Mouse (Mus musculus) hindbrain, embryonic 15.5 days (tissue): ENCODE measurements around the gene Mfrp. TPM values are rescaled to one million over a fixed set of nuclear protein-coding genes. Genes with fewer than 3 reads are reported as not detected.

Experiments used
- ATAC-seq: fragments of 200-750 bp; cut with Nextera tagmentation; 2 replicates; pipeline ENCODE4 v1.8.0; 2017; ENCODE audit warnings: low read depth, moderate number of reproducible peaks, moderate TSS enrichment; ENCODE audit not compliant: low FRiP score
- H3K27ac ChIP-seq: fragments of 300-500 bp; sonication (generic); replicated peaks from 2 replicates; pipeline ENCODE4 v1.5.1; 2015; ENCODE audit warnings: mild to moderate bottlenecking, inconsistent platforms
- H3K27me3 ChIP-seq: fragments of 300-500 bp; sonication (generic); 2 replicates; pipeline ENCODE4 v1.6.1; 2015; ENCODE audit warnings: control low read depth, inconsistent platforms
- H3K36me3 ChIP-seq: fragments of 300-500 bp; sonication (generic); 2 replicates; pipeline ENCODE4 v1.6.1; 2015; ENCODE audit warnings: control low read depth, inconsistent platforms
- H3K4me1 ChIP-seq: fragments of 300-500 bp; sonication (generic); replicated peaks from 2 replicates; pipeline ENCODE4 v1.6.1; 2015; ENCODE audit warnings: control low read depth, inconsistent platforms
- H3K4me2 ChIP-seq: fragments of 300-500 bp; sonication (generic); 2 replicates; pipeline ENCODE4 v1.6.1; 2015; ENCODE audit warnings: moderate library complexity, mild to moderate bottlenecking, inconsistent platforms
- H3K4me3 ChIP-seq: fragments of 300-500 bp; sonication (generic); 2 replicates; pipeline ENCODE4 v1.5.1; 2015; ENCODE audit warnings: mild to moderate bottlenecking, inconsistent platforms
- H3K9ac ChIP-seq: fragments of 300-500 bp; sonication (generic); 2 replicates; pipeline ENCODE4 v1.6.1; 2015; ENCODE audit warnings: inconsistent platforms
- H3K9me3 ChIP-seq: fragments of 300-500 bp; sonication (generic); 2 replicates; pipeline ENCODE4 v1.6.1; 2016; ENCODE audit warnings: control low read depth, inconsistent platforms
- WGBS: fragments of 180-500 bp; shearing (Covaris S2); methylation state at CpG from one replicate; pipeline ENCODE4 v1.1.7; 2015; 5-methylcytosine and 5-hydroxymethylcytosine counted together
- polyA plus RNA-seq: library from polyadenylated mRNA; unstranded; fragments of >200 nt; fragmentation: Nextera tagmentation; extraction: Ambion mirVana; gene quantifications from 2 replicates; pipeline ENCODE4 v1.2.1, GENCODE M21; 2015

Mfrp gene
- polyA plus RNA-seq, 1 experiment from 2014 or later = 0.13 TPM

DNA sequence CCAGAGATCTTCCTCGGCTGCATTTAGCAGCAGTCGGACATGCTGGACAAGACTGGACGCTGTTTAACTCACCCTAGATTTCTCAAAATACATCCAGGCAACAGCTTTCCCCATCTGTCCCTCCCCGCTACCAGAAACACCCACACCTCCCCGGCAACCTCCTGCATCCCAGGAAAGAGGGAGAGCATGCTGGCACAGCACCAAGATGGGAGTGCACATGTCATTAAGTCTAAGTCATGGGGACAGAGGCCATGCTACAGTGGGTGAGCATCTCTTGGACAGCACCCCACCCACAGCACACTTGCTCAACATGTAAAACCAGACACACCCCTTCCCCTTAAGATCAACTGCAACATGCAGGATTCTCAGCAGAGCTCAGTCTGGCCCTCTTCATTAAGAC lies 20.6 kb upstream of the Mfrp start:
- H3K4me3 ChIP-seq = no peak overlapping the region
- H3K9me3 ChIP-seq = no peaks in the 10 kb centered on the region
- WGBS = 67% methylated on average over 5 of the region's 5 CpGs
- H3K27ac ChIP-seq = no peak overlapping the region
- no peaks in the 10 kb centered on the region for H3K36me3 ChIP-seq
- no peak for ATAC-seq
- no peak overlapping the region for H3K4me2 ChIP-seq
- H3K27me3 ChIP-seq = peaks cover 18% of the 10 kb centered on the region
- no peak overlapping the region for H3K9ac ChIP-seq
- H3K4me1 ChIP-seq = peaks cover 41% of the 10 kb centered on the region

- no peaks in the 10 kb centered on the region for H3K9me3 ChIP-seq
- H3K4me1 ChIP-seq = peaks cover 41% of the 10 kb centered on the region
- no peak overlapping the region for H3K9ac ChIP-seq
- no peak for ATAC-seq
- no peak overlapping the region for H3K4me2 ChIP-seq
- H3K27me3 ChIP-seq = peaks cover 24% of the 10 kb centered on the region
- H3K36me3 ChIP-seq = no peaks in the 10 kb centered on the region
- no peak overlapping the region for H3K4me3 ChIP-seq
- no peak overlapping the region for H3K27ac ChIP-seq
- WGBS = 82% methylated on average over 5 of the region's 5 CpGs
Observed at GRCm38 (mm10) chr9:44081581-44081980, 19.9 kb upstream of the Mfrp start.

- Histone ChIP-seq H3K4me2 (no peak overlapping the region), H3K36me3 (no peaks in the 10 kb centered on the region), H3K9me3 (no peaks in the 10 kb centered on the region), H3K4me3 (no peak overlapping the region), H3K27ac (no peak overlapping the region), H3K4me1 (peaks cover 41% of the 10 kb centered on the region), H3K27me3 (peaks cover 28% of the 10 kb centered on the region), H3K9ac (no peak overlapping the region)
- 84% methylated on average over 5 of the region's 5 CpGs for WGBS
- no peak for ATAC-seq
Observed at GRCm38 (mm10) chr9:44082266-44082665, 19.3 kb upstream of the Mfrp start.

DNA sequence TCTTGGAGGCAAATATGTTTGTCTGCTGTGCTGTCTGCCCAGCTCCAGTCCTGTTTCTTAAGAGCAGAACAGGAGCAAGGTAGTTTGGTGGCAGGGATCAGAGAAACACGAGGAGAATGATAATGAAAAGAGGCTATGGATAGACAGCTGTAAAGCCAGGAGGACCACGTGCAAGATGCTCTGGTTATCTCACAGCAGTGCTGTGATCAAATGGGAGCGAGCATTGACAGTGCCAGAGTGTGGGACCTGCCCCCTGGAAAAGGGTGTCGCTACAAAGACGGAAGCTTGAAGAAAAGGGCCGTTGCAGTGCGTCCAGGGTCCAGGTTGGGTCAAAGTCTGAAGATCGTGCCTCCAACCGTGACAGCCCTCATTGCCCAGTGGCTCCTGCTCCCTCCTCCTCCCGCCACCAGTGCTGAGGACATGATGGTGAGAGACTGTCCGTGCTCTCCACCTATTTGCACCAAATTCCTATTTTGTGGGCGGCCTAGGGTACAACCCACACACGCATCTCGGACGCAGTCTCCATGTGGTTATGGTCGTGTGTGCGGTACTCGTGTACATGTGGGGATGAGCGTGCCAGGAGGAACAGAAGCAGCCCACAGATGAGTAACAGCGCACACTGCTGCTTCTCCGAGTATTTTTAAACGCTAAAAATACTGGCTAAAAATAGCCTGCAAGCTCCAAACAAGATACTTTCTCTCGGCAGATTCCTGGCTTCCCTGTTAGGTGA lies 18.0 kb upstream of the Mfrp start:
- Histone ChIP-seq H3K36me3 (no peaks in the 10 kb centered on the region), H3K4me3 (peak overlapping the region; percentile 53), H3K27ac (no peak overlapping the region), H3K9ac (no peak overlapping the region), H3K27me3 (peaks cover 30% of the 10 kb centered on the region), H3K4me1 (peaks cover 46% of the 10 kb centered on the region), H3K4me2 (peak overlapping the region; percentile 98), H3K9me3 (no peaks in the 10 kb centered on the region)
- 12% methylated on average over 23 of the region's 23 CpGs for WGBS
- no peak for ATAC-seq

- no peaks in the 10 kb centered on the region for H3K9me3 ChIP-seq
- H3K4me1 ChIP-seq = peaks cover 40% of the 10 kb centered on the region
- H3K27ac ChIP-seq = no peak overlapping the region
- H3K9ac ChIP-seq = peak overlapping the region; percentile 49
- H3K36me3 ChIP-seq = no peaks in the 10 kb centered on the region
- H3K4me3 ChIP-seq = peak overlapping the region; percentile 53
- peaks cover 30% of the 10 kb centered on the region for H3K27me3 ChIP-seq
- peak overlapping the region; percentile 98 for H3K4me2 ChIP-seq
- no peak for ATAC-seq
- WGBS = 3% methylated on average over 14 of the region's 14 CpGs
Observed at GRCm38 (mm10) chr9:44084236-44084635, 17.3 kb upstream of the Mfrp start.

DNA sequence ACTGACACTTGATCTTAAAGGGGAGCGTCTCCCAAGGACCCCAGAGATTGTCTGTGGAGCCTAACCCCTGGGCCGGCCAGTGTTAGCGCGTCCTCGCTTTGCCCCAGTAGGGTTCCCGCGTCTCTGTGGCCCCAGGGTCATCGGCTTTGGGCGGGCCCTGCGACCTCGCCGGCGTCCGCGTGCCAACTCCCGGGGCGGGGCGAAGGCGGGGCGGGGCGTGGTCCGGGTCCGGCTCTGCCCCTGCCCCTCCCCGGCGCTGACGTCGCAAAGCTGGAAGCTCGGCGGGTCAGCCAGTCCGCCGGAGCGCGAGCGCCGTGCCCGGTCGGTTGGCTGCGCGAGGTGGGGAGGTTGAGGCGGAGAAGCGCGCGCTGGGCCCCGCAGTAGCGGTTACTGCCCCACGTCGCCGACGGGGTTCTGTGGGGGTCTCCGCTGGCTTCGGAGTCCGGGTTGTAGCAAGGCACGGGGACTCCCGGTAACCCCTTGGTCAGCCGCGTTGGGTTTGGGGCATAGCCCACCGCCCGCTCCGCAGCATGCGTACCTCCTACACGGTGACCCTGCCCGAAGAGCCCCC lies 16.8 kb upstream of the Mfrp start:
- H3K4me1 ChIP-seq = peaks cover 40% of the 10 kb centered on the region
- ATAC-seq = peak; percentile 45
- WGBS = under 1% methylated on average over 54 of the region's 62 CpGs
- no peak overlapping the region for H3K27ac ChIP-seq
- H3K9me3 ChIP-seq = no peaks in the 10 kb centered on the region
- H3K27me3 ChIP-seq = peaks cover 30% of the 10 kb centered on the region
- peak overlapping the region; percentile 53 for H3K4me3 ChIP-seq
- H3K9ac ChIP-seq = peak overlapping the region; percentile 49
- no peaks in the 10 kb centered on the region for H3K36me3 ChIP-seq
- H3K4me2 ChIP-seq = peak overlapping the region; percentile 98

GRCm38 (mm10) chr9:44085276-44085675 lies 16.3 kb upstream of the Mfrp start:
- Histone ChIP-seq H3K36me3 (no peaks in the 10 kb centered on the region), H3K4me3 (peak overlapping the region; percentile 53), H3K9me3 (no peaks in the 10 kb centered on the region), H3K9ac (peak overlapping the region; percentile 49), H3K27me3 (peaks cover 30% of the 10 kb centered on the region), H3K4me2 (peak overlapping the region; percentile 98), H3K4me1 (peaks cover 40% of the 10 kb centered on the region), H3K27ac (no peak overlapping the region)
- ATAC-seq = peak; percentile 16; the same call in 1 of the 2 replicates
- WGBS = 4% methylated on average over 10 of the region's 10 CpGs

DNA sequence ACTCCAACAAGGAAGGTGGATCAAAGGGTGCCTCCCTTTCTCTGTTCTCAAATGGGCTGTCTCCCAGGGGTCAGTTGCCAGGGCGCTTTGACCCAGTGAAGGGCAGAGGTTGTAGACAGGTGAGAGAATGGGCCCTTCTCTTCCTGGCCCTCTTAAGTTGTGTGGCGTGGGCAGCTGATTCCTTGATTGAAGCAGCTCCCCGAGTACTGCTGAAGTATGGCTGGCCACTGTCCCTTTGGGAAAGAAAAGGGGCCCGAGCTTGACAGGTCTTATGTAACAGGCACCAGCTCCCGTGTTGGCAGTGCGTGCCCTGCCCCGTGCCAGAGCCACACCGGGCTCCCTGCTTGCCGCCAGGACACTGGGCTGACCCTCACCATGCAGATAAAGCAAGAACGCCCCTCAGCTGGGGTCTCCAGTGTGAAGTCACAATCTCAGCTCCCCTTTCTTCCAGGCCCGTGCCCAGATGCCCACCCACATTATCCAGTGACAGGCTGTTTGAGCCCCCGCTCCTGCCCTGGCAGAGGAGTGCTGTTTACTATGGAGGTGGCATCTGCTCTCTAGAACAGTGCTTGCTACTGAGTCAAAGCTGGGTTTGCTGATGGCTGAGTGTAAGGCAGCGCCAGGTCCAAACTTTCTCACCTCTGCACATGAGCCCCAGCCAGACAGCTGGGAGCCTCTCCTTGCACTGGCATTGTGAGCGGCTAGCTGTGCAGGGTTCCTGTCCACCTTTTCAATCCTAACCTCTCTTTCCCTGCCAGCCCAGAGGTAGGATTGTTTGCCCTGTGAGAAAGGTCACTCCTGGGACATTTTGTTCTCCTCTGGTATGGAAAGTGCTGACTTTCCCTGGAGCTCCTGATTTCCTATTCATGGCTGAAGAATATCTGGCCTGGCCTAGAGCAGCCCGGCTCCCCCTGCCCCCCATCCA lies 15.5 kb upstream of the Mfrp start:
- H3K36me3 ChIP-seq = no peaks in the 10 kb centered on the region

GRCm38 (mm10) chr9:44086960-44087359 lies 14.6 kb upstream of the Mfrp start:
- Histone ChIP-seq H3K27ac (no peak overlapping the region), H3K9me3 (no peaks in the 10 kb centered on the region), H3K27me3 (peaks cover 30% of the 10 kb centered on the region), H3K4me1 (peaks cover 34% of the 10 kb centered on the region), H3K4me3 (no peak overlapping the region), H3K9ac (no peak overlapping the region), H3K4me2 (no peak overlapping the region), H3K36me3 (no peaks in the 10 kb centered on the region)
- WGBS = 55% methylated on average over 10 of the region's 10 CpGs
- ATAC-seq = no peak

More for the DNA sequence above, 15.5 kb upstream of the Mfrp start:
- H3K4me2 ChIP-seq = peak overlapping the region; percentile 98
- ATAC-seq = 0 out of 2 replicates have a peak, but pooled peaks have one; percentile 15
- peaks cover 30% of the 10 kb centered on the region for H3K27me3 ChIP-seq
- no peak overlapping the region for H3K27ac ChIP-seq
- peak overlapping the region; percentile 53; the same call in 1 of the 2 replicates for H3K4me3 ChIP-seq
- H3K4me1 ChIP-seq = peaks cover 37% of the 10 kb centered on the region
- H3K9ac ChIP-seq = no peak overlapping the region
- WGBS = 61% methylated on average over 15 of the region's 15 CpGs
- no peaks in the 10 kb centered on the region for H3K9me3 ChIP-seq

- Histone ChIP-seq H3K9ac (no peak overlapping the region), H3K27ac (no peak overlapping the region), H3K36me3 (no peaks in the 10 kb centered on the region), H3K4me3 (no peak overlapping the region), H3K9me3 (no peaks in the 10 kb centered on the region), H3K27me3 (peaks cover 22% of the 10 kb centered on the region), H3K4me2 (no peak overlapping the region), H3K4me1 (peaks cover 34% of the 10 kb centered on the region)
- WGBS = 18% methylated on average over 15 of the region's 15 CpGs
- ATAC-seq = no peak
Observed at GRCm38 (mm10) chr9:44087761-44088455, 13.6 kb upstream of the Mfrp start.

DNA sequence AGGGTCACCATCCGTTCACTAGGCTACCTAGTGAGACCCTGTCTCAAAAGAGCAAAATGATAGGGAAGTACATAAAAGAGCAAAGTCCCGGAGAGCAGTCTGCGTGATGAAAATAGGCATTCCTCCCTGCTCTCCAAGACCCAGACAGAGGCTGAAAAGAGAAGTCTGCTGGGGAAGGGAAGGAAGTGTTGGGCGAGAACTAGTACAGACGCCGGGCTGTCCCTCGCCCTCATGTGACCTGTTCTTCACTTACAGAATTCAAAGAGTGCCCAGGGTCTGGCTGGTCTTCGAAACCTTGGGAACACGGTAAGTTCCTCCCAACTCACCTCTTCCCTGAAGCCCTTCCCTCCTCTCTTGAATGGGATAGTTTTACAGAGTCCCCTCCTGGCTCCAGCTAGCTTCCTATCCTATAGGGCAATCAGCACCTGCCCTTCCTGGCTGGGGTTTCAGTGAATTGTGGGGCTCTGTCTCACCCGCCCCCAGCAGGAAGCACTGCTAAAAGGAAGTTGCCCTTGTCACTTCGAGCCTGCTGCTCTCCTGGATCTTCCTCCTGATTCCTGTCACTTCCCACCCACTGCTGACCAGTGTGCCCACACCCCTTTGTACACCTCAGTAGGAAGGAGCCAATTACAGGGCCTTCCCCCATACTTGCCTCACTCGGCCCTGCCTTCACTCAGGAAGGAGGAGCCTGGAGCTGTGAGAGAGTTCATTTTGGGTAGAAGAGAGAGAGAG lies 12.5 kb upstream of the Mfrp start:
- peaks cover 30% of the 10 kb centered on the region for H3K4me1 ChIP-seq
- WGBS = 68% methylated on average over 12 of the region's 12 CpGs
- H3K4me3 ChIP-seq = no peak overlapping the region

More for the DNA sequence above, 12.5 kb upstream of the Mfrp start:
- Histone ChIP-seq H3K9ac (no peak overlapping the region), H3K4me2 (no peak overlapping the region), H3K36me3 (no peaks in the 10 kb centered on the region), H3K27me3 (peaks cover 15% of the 10 kb centered on the region), H3K9me3 (no peaks in the 10 kb centered on the region), H3K27ac (no peak overlapping the region)
- no peak for ATAC-seq
